16 mouse cellular contexts compared by ENCODE assay signal in genomic region chr14:47532496-47532895, GRCm38 (mm10). TPM values are rescaled to one million over a fixed set of nuclear protein-coding genes. Genes with fewer than 3 reads are reported as not detected.
A peak's percentile ranks its signal among the peaks of the same experiment; 100 is the strongest.
DNase-seq lines count a peak whose midpoint lies in the region; ATAC-seq and TF ChIP-seq lines count a peak whose summit lies in the region.
"Had no signal": no experiment of that assay in that cellular context is flagged by ENCODE, and none has a peak within 500 bp of the region (broad histone marks: within the 10 kb centered on the region; RNA-seq: fewer than 3 reads in every experiment).

No protein-coding gene starts in this region.

- H3K9me3 ChIP-seq in liver, embryonic 12.5 days (replicated peaks) = no peaks in the 10 kb centered on the region
- no peaks in the 10 kb centered on the region for H3K9me3 ChIP-seq in stomach, postnatal 0 days (ENCODE audit: control insufficient read depth, low read length)
- H3K9me3 ChIP-seq: embryonic facial prominence, embryonic 13.5 days; midbrain, embryonic 15.5 days; neural tube, embryonic 12.5 days had no signal

- H3K36me3 ChIP-seq in liver, embryonic 12.5 days = peaks cover 36% of the 10 kb centered on the region
- no peaks in the 10 kb centered on the region for H3K36me3 ChIP-seq in stomach, postnatal 0 days (ENCODE audit: control insufficient read depth, insufficient read depth, low read length)

- intact Hi-C loops in left cerebral cortex, adult 2 months (cut with DNase I) = loop anchor here (5.0 kb wide), 1 partner anchor 115 kb away; the partner anchor contains the start of gene Dlgap5
- intact Hi-C loops in left cerebral cortex, postnatal 36 days (cut with DNase I) = loop anchor here (5.0 kb wide), 1 partner anchor 195 kb away; no protein-coding TSS in a partner anchor

- no peaks in the 10 kb centered on the region for H3K27me3 ChIP-seq in liver, embryonic 12.5 days (replicated peaks)
- no peaks in the 10 kb centered on the region for H3K27me3 ChIP-seq in stomach, postnatal 0 days (ENCODE audit: control insufficient read depth, insufficient read depth, low read length)
- H3K27me3 ChIP-seq: embryonic facial prominence, embryonic 13.5 days; midbrain, embryonic 15.5 days; neural tube, embryonic 12.5 days had no signal

- no peak overlapping the region for H3K4me2 ChIP-seq in liver, embryonic 12.5 days
- H3K4me2 ChIP-seq in stomach, postnatal 0 days (replicated peaks; ENCODE audit: low read depth) = no peak overlapping the region
- H3K4me2 ChIP-seq: embryonic facial prominence, embryonic 13.5 days; hindbrain, embryonic 14.5 days; midbrain, embryonic 15.5 days; neural tube, embryonic 12.5 days had no signal

- ATAC-seq in liver, embryonic 12.5 days = no peak
- ATAC-seq in stomach, postnatal 0 days (ENCODE audit: low FRiP score, low TSS enrichment) = no peak
- no peak for ATAC-seq in monocyte, adult 5-6 weeks (replicated peaks; ENCODE audit: insufficient number of reproducible peaks, low FRiP score, low TSS enrichment, poor library complexity, severe bottlenecking)
- ATAC-seq: forebrain, embryonic 14.5 days; midbrain, embryonic 15.5 days had no signal

- 74% methylated on average over 1 of the region's 1 CpGs for WGBS in liver, embryonic 12.5 days (ENCODE audit: insufficient replicate concordance)
- WGBS in stomach, postnatal 0 days = 60% methylated on average over 1 of the region's 1 CpGs

- peak; percentile 38 for DNase-seq in adrenal gland, adult 2 months
- no peak for DNase-seq in adrenal gland, adult 18-20 months (ENCODE audit: low spot score in 2 of 2)
- DNase-seq in left cerebral cortex, adult 2 months (ENCODE audit: extremely low spot score in 1 of 2, low spot score in 2 of 2) = no peak
- no peak for DNase-seq in left cerebral cortex, postnatal 36 days (ENCODE audit: low spot score in 2 of 2)
- no peak for DNase-seq in stomach, postnatal 0 days (ENCODE audit: low spot score)
- DNase-seq in thymus, postnatal 14 days = no peak
- DNase-seq: cerebellum, postnatal 36 days; kidney, adult 8-10 months; lung, adult 2 months had no signal

- TF ChIP-seq CTCF in left cerebral cortex, adult 2 months (IDR thresholded peaks at IDR 0.05) = no peak; the same call in 1 of the 2 replicates
- peak; percentile 24; the same call in 1 of the 2 replicates for TF ChIP-seq CTCF in stomach, postnatal 0 days (IDR thresholded peaks at IDR 0.05; ENCODE audit: low read depth)

- H3K4me1 ChIP-seq in liver, embryonic 12.5 days = peaks cover 58% of the 10 kb centered on the region
- H3K4me1 ChIP-seq in stomach, postnatal 0 days (replicated peaks; ENCODE audit: control insufficient read depth, insufficient read depth) = 0 out of 2 replicates have a peak, but pooled peaks cover 2% of the 10 kb centered on the region
- H3K4me1 ChIP-seq: midbrain, embryonic 15.5 days; neural tube, embryonic 12.5 days had no signal

- no peak overlapping the region; the same call in 1 of the 2 replicates for H3K9ac ChIP-seq in liver, embryonic 12.5 days
- no peak overlapping the region for H3K9ac ChIP-seq in stomach, postnatal 0 days (ENCODE audit: low read length)
- H3K9ac ChIP-seq: embryonic facial prominence, embryonic 13.5 days; hindbrain, embryonic 14.5 days; midbrain, embryonic 15.5 days; neural tube, embryonic 12.5 days had no signal

- TF ChIP-seq EP300 in stomach, postnatal 0 days (optimal IDR thresholded peaks at IDR 0.05) = no peak

- H3K27ac ChIP-seq in left cerebral cortex, adult 2 months = peak overlapping the region; percentile 45; the same call in 1 of the 2 replicates
- H3K27ac ChIP-seq in liver, embryonic 12.5 days = peak overlapping the region; percentile 98
- H3K27ac ChIP-seq in stomach, postnatal 0 days (replicated peaks) = 0 out of 2 replicates have a peak overlapping the region, but pooled peaks have one; percentile 1
- H3K27ac ChIP-seq: hindbrain, embryonic 14.5 days; midbrain, embryonic 15.5 days; neural tube, embryonic 12.5 days had no signal

- no peak overlapping the region for H3K4me3 ChIP-seq in left cerebral cortex, adult 2 months
- no peak overlapping the region for H3K4me3 ChIP-seq in liver, embryonic 12.5 days
- no peak overlapping the region for H3K4me3 ChIP-seq in stomach, postnatal 0 days (ENCODE audit: low read depth, low read length)
- H3K4me3 ChIP-seq: embryonic facial prominence, embryonic 13.5 days; midbrain, embryonic 15.5 days; neural tube, embryonic 12.5 days had no signal

RNA-seq across cellular contexts. Expression of gene Atg14, which starts 38.0 kb away (rescaled TPM):
- total RNA-seq in adrenal gland, adult 2 months (2021) = 10 to 100 TPM; 13.9 to 14.0 TPM
- 11.1 and 17.8 TPM in 2 replicates for polyA plus RNA-seq in adrenal gland, adult 2 months (2012; rRNA removed)
- 10 to 100 TPM; 13.6 to 16.0 TPM for total RNA-seq in adrenal gland, adult 18-20 months (2021)
- 10 to 100 TPM; 18.9 to 20.6 TPM for total RNA-seq in left cerebral cortex, adult 2 months (2021)
- total RNA-seq in left cerebral cortex, postnatal 36 days (2021) = 10 to 100 TPM; 16.3 to 20.5 TPM
- polyA plus RNA-seq in liver, embryonic 12.5 days (2016; fragmentation: Nextera tagmentation; extraction: Ambion mirVana) = 7.6 and 8.0 TPM in 2 replicates
- polyA plus RNA-seq in stomach, postnatal 0 days (2015; fragmentation: Nextera tagmentation; extraction: Ambion mirVana) = 6.9 and 7.8 TPM in 2 replicates
- 9.4 to 17.0 TPM (median 10.1 TPM) in 3 replicates for total RNA-seq in monocyte, adult 5-6 weeks (2017)

Comparison
In these comparisons a context has a peak if more than half of its experiments do, and no peak if none do; other contexts are left out.
1. H3K27ac ChIP-seq: peak in every context shown above with its lines; median percentile 98 in liver, embryonic 12.5 days; 45 in left cerebral cortex, adult 2 months; 1 in stomach, postnatal 0 days.